Mouse (Mus musculus): ENCODE results near the gene Cyp27b1. TPM values are rescaled to one million over a fixed set of nuclear protein-coding genes. Genes with fewer than 3 reads are reported as not detected.

Gene Cyp27b1
- polyA plus RNA-seq, 1 experiment from 2014 or later, result 0.09 TPM

DNA sequence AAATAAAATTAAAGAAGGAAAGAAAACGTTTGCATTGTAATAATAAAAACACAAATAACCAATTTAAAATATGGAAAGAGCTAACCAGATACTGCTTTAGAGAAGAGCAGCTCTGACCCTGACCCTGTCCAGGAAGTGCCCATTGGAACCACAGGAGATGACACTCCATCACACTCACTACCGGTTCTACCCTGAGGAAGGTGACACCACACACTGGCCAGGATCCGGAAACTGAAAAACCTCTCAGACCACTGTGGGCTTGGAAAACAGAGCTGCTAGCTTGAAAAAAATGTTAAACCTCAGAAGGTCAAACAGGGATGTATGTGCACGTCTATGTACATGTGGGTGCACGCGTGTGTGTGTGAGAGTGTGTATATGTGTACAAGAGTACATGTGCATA lies 53.1 kb downstream of the Cyp27b1 start:
- 82% methylated on average over 6 of the region's 6 CpGs for WGBS
- no peak overlapping the region for H3K4me3 ChIP-seq
- no peaks in the 10 kb centered on the region for H3K9me3 ChIP-seq
- ATAC-seq (ENCODE audit: low FRiP score, low read depth), result no peak
- H3K9ac ChIP-seq (replicated peaks), result no peak overlapping the region
- peaks cover 61% of the 10 kb centered on the region for H3K36me3 ChIP-seq
- no peak overlapping the region for H3K27ac ChIP-seq (replicated peaks)
- H3K27me3 ChIP-seq, result no peaks in the 10 kb centered on the region
- no peak overlapping the region for H3K4me2 ChIP-seq (replicated peaks)
- no peaks in the 10 kb centered on the region for H3K4me1 ChIP-seq

MicroRNAs within 50 kb of the gene (microRNA counts, 519-probe panel; counts per million panel counts)
- not detected for microRNA mmu-miR-546

Small RNAs within 50 kb of the gene (microRNA-seq; reads per million reads assigned to microRNA genes)
- not detected for gene Mir546

Other genes starting within 250 kb of the Cyp27b1 start
- 14.4 and 15.0 TPM in 2 replicates for gene Atp23, start 146.9 kb upstream of the Cyp27b1 start, polyA plus RNA-seq (2016; fragmentation: Nextera tagmentation; extraction: Ambion mirVana)
- gene Ctdsp2, start 69.5 kb upstream of the Cyp27b1 start, polyA plus RNA-seq (2016; fragmentation: Nextera tagmentation; extraction: Ambion mirVana), result 40.1 and 45.4 TPM in 2 replicates
- 3.1 and 3.4 TPM in 2 replicates for gene Avil, start 47.5 kb upstream of the Cyp27b1 start, polyA plus RNA-seq (2016; fragmentation: Nextera tagmentation; extraction: Ambion mirVana)
- gene Tsfm, start 17.4 kb upstream of the Cyp27b1 start, polyA plus RNA-seq (2016; fragmentation: Nextera tagmentation; extraction: Ambion mirVana), result 74.5 and 79.2 TPM in 2 replicates
- 33.1 and 33.6 TPM in 2 replicates for gene Mettl1, start 6.8 kb upstream of the Cyp27b1 start, polyA plus RNA-seq (2016; fragmentation: Nextera tagmentation; extraction: Ambion mirVana)
- 0.20 and 0.24 TPM in 2 replicates for gene Eef1akmt3, start 6.7 kb upstream of the Cyp27b1 start, polyA plus RNA-seq (2016; fragmentation: Nextera tagmentation; extraction: Ambion mirVana)
- gene March9, start 11.9 kb downstream of the Cyp27b1 start, polyA plus RNA-seq (2016; fragmentation: Nextera tagmentation; extraction: Ambion mirVana), result 4.6 and 5.3 TPM in 2 replicates
- gene Cdk4, start 15.3 kb downstream of the Cyp27b1 start, polyA plus RNA-seq (2016; fragmentation: Nextera tagmentation; extraction: Ambion mirVana), result 2,032 and 2,136 TPM in 2 replicates
- 165 and 167 TPM in 2 replicates for gene Tspan31, start 22.0 kb downstream of the Cyp27b1 start, polyA plus RNA-seq (2016; fragmentation: Nextera tagmentation; extraction: Ambion mirVana)
- 1.3 TPM in 2 replicates for gene Agap2, start 27.0 kb downstream of the Cyp27b1 start, polyA plus RNA-seq (2016; fragmentation: Nextera tagmentation; extraction: Ambion mirVana)
- 112 and 116 TPM in 2 replicates for gene Os9, start 72.9 kb downstream of the Cyp27b1 start, polyA plus RNA-seq (2016; fragmentation: Nextera tagmentation; extraction: Ambion mirVana)
- gene B4galnt1, start 117.0 kb downstream of the Cyp27b1 start, polyA plus RNA-seq (2016; fragmentation: Nextera tagmentation; extraction: Ambion mirVana), result 15.2 and 17.7 TPM in 2 replicates
- gene Slc26a10, start 132.4 kb downstream of the Cyp27b1 start, polyA plus RNA-seq (2016; fragmentation: Nextera tagmentation; extraction: Ambion mirVana), result 0.89 and 1.1 TPM in 2 replicates
- 39.6 and 46.1 TPM in 2 replicates for gene Arhgef25, start 141.8 kb downstream of the Cyp27b1 start, polyA plus RNA-seq (2016; fragmentation: Nextera tagmentation; extraction: Ambion mirVana)
- 204 and 205 TPM in 2 replicates for gene Dtx3, start 147.5 kb downstream of the Cyp27b1 start, polyA plus RNA-seq (2016; fragmentation: Nextera tagmentation; extraction: Ambion mirVana)
- 17.0 and 18.1 TPM in 2 replicates for gene Pip4k2c, start 163.3 kb downstream of the Cyp27b1 start, polyA plus RNA-seq (2016; fragmentation: Nextera tagmentation; extraction: Ambion mirVana)
- gene Kif5a, start 215.1 kb downstream of the Cyp27b1 start, polyA plus RNA-seq (2016; fragmentation: Nextera tagmentation; extraction: Ambion mirVana), result 53.9 and 61.6 TPM in 2 replicates
- gene Dctn2, start 218.1 kb downstream of the Cyp27b1 start, polyA plus RNA-seq (2016; fragmentation: Nextera tagmentation; extraction: Ambion mirVana), result 245 and 250 TPM in 2 replicates
- 20.3 and 21.7 TPM in 2 replicates for gene Mbd6, start 240.8 kb downstream of the Cyp27b1 start, polyA plus RNA-seq (2016; fragmentation: Nextera tagmentation; extraction: Ambion mirVana)

Data from midbrain, embryonic 12.5 days (tissue).